Mouse (Mus musculus) bone marrow macrophage, adult 2 months (primary cell): ENCODE measurements at regions not wholly inside any gene's neighbourhood (a gene's known extent, or its start where the extent isn't known, plus 50 kb on each side); places are given as distances from the start of the nearest gene placed in this dataset.

Source experiments
- H3K27ac ChIP-seq: 2 replicates; pipeline ENCODE4 v1.5.1; 2012; ENCODE audit warnings: low read depth, low read length; ENCODE audit not compliant: insufficient read depth
- H3K4me1 ChIP-seq: 2 replicates; pipeline ENCODE4 v1.6.1; 2012; ENCODE audit warnings: low read length; ENCODE audit not compliant: control insufficient read depth, insufficient read depth
- H3K4me3 ChIP-seq: 2 replicates; pipeline ENCODE4 v1.5.1; 2012; ENCODE audit warnings: mild to moderate bottlenecking, low read length, moderate library complexity; ENCODE audit not compliant: insufficient read depth
- CTCF ChIP-seq: IDR thresholded peaks from 2 replicates; pipeline ENCODE4 v1.5.1; 2012; ENCODE audit warnings: low read depth, mild to moderate bottlenecking, low read length, moderate library complexity
- POLR2A ChIP-seq: IDR thresholded peaks from 2 replicates; pipeline ENCODE4 v1.6.1; 2012; ENCODE audit warnings: mild to moderate bottlenecking, low read depth, low read length, borderline replicate concordance

- no peak overlapping the region for H3K27ac ChIP-seq
- TF ChIP-seq CTCF (no peak), POLR2A (no peak)
- no peak overlapping the region for H3K4me3 ChIP-seq
- H3K4me1 ChIP-seq: no peaks in the 10 kb centered on the region
Observed at GRCm38 (mm10) chr7:70300516-70300915, 66.0 kb downstream of the Nr2f2 start.

GRCm38 (mm10) chr7:70291431-70291830, 75.1 kb downstream of the Nr2f2 start:
- H3K27ac ChIP-seq: no peak overlapping the region
- no peaks in the 10 kb centered on the region for H3K4me1 ChIP-seq
- no peak overlapping the region for H3K4me3 ChIP-seq
- no peak for TF ChIP-seq CTCF
- TF ChIP-seq POLR2A: no peak

- no peak overlapping the region for H3K4me3 ChIP-seq
- H3K4me1 ChIP-seq: no peaks in the 10 kb centered on the region
- TF ChIP-seq CTCF: no peak
- TF ChIP-seq POLR2A: no peak
Observed at GRCm38 (mm10) chr7:70290733-70291320, 75.7 kb downstream of the Nr2f2 start.

GRCm38 (mm10) chr7:70290277-70290676, 76.3 kb downstream of the Nr2f2 start:
- Histone ChIP-seq H3K4me3 (no peak overlapping the region), H3K4me1 (no peaks in the 10 kb centered on the region), H3K27ac (no peak overlapping the region)
- TF ChIP-seq POLR2A: no peak
- no peak for TF ChIP-seq CTCF

More at GRCm38 (mm10) chr7:70290733-70291320, 75.7 kb downstream of the Nr2f2 start:
- no peak overlapping the region for H3K27ac ChIP-seq

GRCm38 (mm10) chr7:70288621-70289020, 77.9 kb downstream of the Nr2f2 start:
- Histone ChIP-seq H3K27ac (no peak overlapping the region), H3K4me1 (no peaks in the 10 kb centered on the region), H3K4me3 (no peak overlapping the region)
- TF ChIP-seq POLR2A: no peak
- no peak for TF ChIP-seq CTCF

- H3K4me1 ChIP-seq: no peaks in the 10 kb centered on the region
- TF ChIP-seq POLR2A (no peak), CTCF (no peak)
- H3K4me3 ChIP-seq: no peak overlapping the region
- no peak overlapping the region for H3K27ac ChIP-seq
Observed at GRCm38 (mm10) chr7:70287891-70288421, 78.6 kb downstream of the Nr2f2 start.

GRCm38 (mm10) chr7:70286836-70287355, 79.6 kb downstream of the Nr2f2 start:
- Histone ChIP-seq H3K4me3 (no peak overlapping the region), H3K27ac (no peak overlapping the region), H3K4me1 (no peaks in the 10 kb centered on the region)
- TF ChIP-seq CTCF (no peak), POLR2A (no peak)

GRCm38 (mm10) chr7:70285344-70285743, 81.2 kb downstream of the Nr2f2 start:
- TF ChIP-seq POLR2A: no peak
- TF ChIP-seq CTCF: no peak
- H3K27ac ChIP-seq: no peak overlapping the region
- no peak overlapping the region for H3K4me3 ChIP-seq
- H3K4me1 ChIP-seq: no peaks in the 10 kb centered on the region

GRCm38 (mm10) chr7:70283836-70284235, 82.7 kb downstream of the Nr2f2 start:
- Histone ChIP-seq H3K4me3 (no peak overlapping the region), H3K4me1 (no peaks in the 10 kb centered on the region), H3K27ac (no peak overlapping the region)
- TF ChIP-seq POLR2A: no peak
- TF ChIP-seq CTCF: no peak

- H3K4me1 ChIP-seq: no peaks in the 10 kb centered on the region
- H3K4me3 ChIP-seq: no peak overlapping the region
- TF ChIP-seq POLR2A: no peak
- TF ChIP-seq CTCF: no peak
- no peak overlapping the region for H3K27ac ChIP-seq
Observed at GRCm38 (mm10) chr7:70283166-70283565, 83.4 kb downstream of the Nr2f2 start.
